Mouse (Mus musculus): ENCODE data around the gene Uhrf2.
A peak's percentile ranks its signal among the peaks of the same experiment; 100 is the strongest.

Gene Uhrf2

GRCm38 (mm10) chr19:30051479-30051878, 21.2 kb downstream of the Uhrf2 start:
- DNase-seq = no peak

GRCm38 (mm10) chr19:30054218-30054617, 23.9 kb downstream of the Uhrf2 start:
- DNase-seq = no peak

GRCm38 (mm10) chr19:30065797-30066196, 35.5 kb downstream of the Uhrf2 start:
- DNase-seq = peak in 1 of 2 experiments; percentile 3

GRCm38 (mm10) chr19:30090163-30090562, 59.9 kb downstream of the Uhrf2 start:
- no peak for DNase-seq

- DNase-seq = no peak
These were observed 61.5 kb downstream of the Uhrf2 start for GRCm38 (mm10) chr19:30091644-30092295.

- DNase-seq = peak in 1 of 2 experiments; percentile 27
These were observed 65.9 kb downstream of the Uhrf2 start for GRCm38 (mm10) chr19:30096186-30096585.

GRCm38 (mm10) chr19:30097039-30097438, 66.7 kb downstream of the Uhrf2 start:
- DNase-seq = no peak

GRCm38 (mm10) chr19:30100571-30100970, 70.3 kb downstream of the Uhrf2 start:
- no peak for DNase-seq

GRCm38 (mm10) chr19:30102620-30103019, 72.3 kb downstream of the Uhrf2 start:
- no peak for DNase-seq

GRCm38 (mm10) chr19:30105045-30105842, 74.9 kb downstream of the Uhrf2 start:
- no peak for DNase-seq

- no peak for DNase-seq
These were observed 77.0 kb downstream of the Uhrf2 start for GRCm38 (mm10) chr19:30107221-30107845.

GRCm38 (mm10) chr19:30108616-30109015, 78.3 kb downstream of the Uhrf2 start:
- DNase-seq = no peak

GRCm38 (mm10) chr19:30109122-30109521, 78.8 kb downstream of the Uhrf2 start:
- DNase-seq = no peak

- DNase-seq = no peak
These were observed 81.1 kb downstream of the Uhrf2 start for GRCm38 (mm10) chr19:30111421-30111820.

- no peak for DNase-seq
These were observed 82.8 kb downstream of the Uhrf2 start for GRCm38 (mm10) chr19:30112961-30113688.

- DNase-seq = no peak
These were observed 84.7 kb downstream of the Uhrf2 start for GRCm38 (mm10) chr19:30114919-30115441.

- DNase-seq = no peak
These were observed 85.3 kb downstream of the Uhrf2 start for GRCm38 (mm10) chr19:30115606-30116005.

- no peak for DNase-seq
These were observed 86.9 kb downstream of the Uhrf2 start for GRCm38 (mm10) chr19:30117241-30117640.

GRCm38 (mm10) chr19:30117775-30118174, 87.5 kb downstream of the Uhrf2 start:
- no peak for DNase-seq

- peak; percentile 47 to 62 for DNase-seq
These were observed 88.3 kb downstream of the Uhrf2 start for GRCm38 (mm10) chr19:30118344-30119312.

GRCm38 (mm10) chr19:30124999-30125669, 94.8 kb downstream of the Uhrf2 start:
- DNase-seq = no peak
